Mouse (Mus musculus) lung, postnatal 25 days (tissue): Measurements from ENCODE around the gene Edn2.
A peak's percentile ranks its signal among the peaks of the same experiment; 100 is the strongest.

Source experiments
- DNase-seq: peaks from one replicate; pipeline ENCODE4 v3.0.0; 2022; ENCODE audit warnings: low spot score

Gene Edn2

DNA sequence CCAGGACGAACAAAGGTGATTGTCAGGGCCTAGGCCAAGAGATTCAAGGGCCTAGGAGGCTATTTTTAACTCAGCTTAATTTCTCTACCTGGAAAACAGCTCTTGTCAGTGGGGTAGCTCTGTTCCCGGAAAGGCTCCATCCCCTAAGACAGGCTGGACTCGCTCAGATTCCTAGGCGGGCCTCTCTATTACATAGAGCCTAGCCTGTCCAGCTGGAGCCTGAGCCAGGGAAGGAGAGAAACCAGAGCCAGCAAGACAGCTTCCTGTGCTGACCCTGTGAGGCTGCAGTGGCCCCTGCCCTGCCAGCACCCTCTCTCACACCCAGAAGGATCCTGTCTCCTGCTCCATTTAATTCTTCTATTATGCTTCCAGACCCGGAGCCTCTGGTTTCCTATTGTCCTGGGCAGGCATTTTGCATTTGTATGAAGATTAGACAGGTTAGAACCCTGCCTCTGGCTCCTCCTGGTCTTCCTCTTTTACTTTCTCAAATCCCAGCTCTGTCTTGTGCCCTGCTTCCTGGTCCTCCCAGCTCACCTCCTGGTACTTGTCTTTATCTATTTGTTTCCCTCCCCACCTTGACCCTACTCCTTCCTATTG lies 2.2 kb upstream of the Edn2 start:
- no peak for DNase-seq

DNA sequence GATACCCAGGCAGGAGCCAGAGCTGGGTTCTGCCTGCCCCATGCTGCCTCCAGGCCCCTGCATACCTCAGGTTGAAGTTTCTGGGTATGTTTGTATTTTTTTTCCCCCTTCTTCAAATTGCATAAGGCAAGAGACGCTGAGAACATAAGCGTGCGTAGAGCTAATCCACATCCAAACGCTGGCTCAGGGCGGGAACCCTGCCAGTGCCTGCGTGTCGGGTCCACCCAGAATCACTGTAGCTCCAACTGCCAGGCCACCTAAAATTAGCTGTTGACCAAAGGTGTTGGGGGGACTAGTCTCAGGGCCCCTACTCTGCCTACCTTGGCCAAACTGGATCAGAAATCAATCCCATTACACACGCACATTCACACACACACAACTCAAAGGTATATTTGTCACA lies 1.6 kb downstream of the Edn2 start:
- no peak for DNase-seq

DNA sequence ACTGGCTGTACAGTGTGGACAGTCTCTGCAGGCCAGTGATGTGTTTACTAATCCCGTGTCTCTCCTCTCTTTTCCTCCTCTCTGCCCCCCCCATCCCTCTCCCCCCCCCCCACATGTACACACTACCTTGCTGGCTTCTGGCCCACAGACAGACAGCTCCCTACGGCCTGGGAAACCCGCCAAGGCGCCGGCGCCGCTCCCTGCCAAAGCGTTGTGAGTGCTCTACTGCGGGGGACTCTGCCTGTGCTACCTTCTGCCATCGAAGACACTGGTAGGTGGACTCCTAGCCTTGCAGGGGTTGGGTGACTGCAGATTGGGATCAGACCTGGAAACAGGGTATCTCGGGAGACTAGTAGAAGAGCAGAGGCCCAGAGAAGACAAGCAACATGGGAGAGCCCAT lies 2.2 kb downstream of the Edn2 start:
- DNase-seq, result peak; percentile 39

DNA sequence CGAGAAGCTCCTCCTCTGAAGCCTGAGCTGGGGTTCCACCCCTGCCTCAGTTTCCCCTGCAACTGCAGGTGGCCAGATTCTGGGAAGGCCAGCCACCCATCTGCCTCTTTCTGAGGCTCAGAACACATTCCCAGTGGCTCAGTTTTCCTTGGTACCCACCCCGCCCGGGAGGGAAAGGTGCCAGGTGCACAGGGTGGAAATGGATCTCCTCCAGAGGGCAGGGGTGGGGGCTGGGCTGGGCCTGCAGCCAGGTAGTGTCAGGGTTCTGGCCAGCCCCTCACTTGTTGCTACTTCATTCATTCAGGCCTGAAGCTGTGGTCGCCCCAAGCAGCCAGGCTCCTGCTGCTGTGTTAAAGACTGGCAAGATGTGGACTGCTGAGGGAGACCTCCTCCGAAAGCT lies 3.3 kb downstream of the Edn2 start:
- DNase-seq, result no peak

DNA sequence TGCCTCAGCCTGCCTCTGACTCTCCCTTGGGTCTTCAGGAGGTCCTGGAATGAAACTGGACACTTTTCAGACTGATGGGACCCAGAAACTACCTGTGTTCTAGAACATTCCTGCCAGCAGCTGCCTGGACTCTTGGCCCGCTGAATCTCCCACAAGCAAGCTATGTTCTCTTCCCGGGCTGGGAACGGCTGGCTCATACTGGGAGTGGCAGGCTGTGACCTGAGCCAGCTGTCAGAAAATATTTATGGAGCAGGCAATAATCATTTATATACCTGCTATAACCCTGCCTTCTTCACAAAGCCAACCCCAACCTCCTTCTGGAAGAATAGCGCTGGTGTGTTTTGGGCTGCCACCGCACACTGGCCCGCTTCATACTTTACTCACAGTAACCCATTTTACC lies 6.8 kb downstream of the Edn2 start:
- DNase-seq, result no peak

DNA sequence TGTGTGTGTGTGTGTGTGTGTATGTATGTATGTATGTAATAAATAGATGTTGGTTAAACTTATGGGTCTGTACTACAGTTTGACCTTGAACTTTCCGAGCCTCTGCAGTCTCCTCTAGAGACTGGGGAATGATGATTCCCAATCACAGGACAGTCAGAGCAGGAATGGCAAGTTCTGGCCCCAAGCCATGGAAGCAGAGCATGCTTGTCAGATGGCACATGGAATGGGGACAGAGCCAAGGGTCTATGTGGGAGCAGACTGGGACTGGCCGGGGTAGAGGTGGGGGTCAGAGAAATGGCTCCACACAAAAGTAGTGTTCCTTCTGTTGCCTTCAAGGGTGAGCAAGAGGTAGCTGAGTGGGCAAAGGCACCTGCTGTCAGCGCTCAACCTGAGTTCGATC lies 7.3 kb downstream of the Edn2 start:
- no peak for DNase-seq

DNA sequence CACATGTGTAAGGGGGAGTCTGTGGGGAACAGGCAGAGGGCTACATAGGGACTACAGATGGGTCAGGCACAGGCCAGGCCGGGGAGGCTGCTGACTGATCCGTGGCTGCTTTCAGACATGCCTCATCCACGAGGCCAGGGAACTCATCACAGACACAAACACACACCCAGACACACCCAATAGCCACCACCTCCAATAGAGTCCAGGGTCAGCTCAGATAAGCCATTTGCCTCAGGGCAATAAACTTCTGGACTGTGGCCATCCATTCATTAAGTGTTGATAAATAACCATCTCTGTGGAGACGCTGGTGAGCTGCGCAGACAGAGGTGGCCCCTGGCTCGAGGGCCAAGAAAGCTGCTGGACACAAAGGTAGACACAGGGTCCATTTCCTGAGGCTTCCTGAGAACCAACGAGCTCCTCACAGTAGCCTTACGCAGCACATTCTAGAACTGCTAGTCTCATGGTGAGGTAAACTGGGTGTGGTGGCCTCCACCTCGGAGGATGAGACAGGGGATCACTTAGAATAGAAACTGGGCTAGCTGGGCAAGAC lies 9.5 kb downstream of the Edn2 start:
- DNase-seq, result no peak

DNA sequence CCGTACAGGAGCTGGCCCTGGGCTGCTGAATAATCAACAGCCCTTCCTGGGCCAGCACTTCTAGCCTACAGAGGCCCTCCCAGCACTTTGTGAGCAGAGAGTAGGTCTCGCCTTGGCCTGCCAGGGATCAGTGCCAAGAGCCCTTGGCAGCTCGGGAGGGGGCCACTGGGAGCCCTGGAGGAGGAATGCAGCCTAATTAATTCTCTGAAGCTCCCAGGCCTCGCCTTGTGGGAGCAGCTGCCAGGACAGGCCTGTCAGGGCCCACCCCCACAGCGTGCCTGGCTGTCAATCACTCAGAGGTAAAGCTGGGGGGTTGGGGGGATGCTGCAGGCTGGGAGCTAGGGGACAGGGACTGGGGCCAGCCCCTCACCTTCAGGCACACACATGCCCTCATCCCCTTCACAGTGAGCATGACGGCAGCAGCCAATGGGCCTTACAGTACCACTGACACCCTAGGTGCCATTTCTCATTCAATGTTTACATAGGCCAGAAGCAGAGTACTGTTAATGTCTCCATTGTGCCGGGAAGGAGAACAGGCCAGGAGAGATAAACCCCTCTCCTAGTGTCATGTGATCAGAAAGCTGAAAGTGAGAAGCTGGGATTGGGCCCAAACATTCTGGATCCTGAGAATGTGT lies 11.2 kb downstream of the Edn2 start:
- DNase-seq, result no peak

DNA sequence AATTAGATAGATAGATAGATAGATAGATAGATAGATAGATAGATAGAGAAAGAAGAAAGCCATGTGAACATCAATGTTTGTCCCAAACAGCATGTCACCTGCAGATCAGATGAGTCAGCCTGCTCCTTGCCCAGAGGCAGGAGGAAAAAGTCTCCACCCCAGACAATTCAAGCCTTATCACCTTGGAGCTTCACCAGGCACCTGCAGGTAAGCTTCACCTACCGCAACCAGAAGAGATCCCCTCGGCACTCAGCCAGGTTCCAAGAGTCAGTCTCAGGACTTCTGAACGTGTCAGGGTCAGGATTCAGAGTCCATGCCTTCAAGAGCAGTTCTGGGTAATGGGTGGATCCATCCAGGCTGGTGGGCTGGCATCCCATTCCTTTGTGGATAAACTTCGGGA lies 18.1 kb downstream of the Edn2 start:
- no peak for DNase-seq

DNA sequence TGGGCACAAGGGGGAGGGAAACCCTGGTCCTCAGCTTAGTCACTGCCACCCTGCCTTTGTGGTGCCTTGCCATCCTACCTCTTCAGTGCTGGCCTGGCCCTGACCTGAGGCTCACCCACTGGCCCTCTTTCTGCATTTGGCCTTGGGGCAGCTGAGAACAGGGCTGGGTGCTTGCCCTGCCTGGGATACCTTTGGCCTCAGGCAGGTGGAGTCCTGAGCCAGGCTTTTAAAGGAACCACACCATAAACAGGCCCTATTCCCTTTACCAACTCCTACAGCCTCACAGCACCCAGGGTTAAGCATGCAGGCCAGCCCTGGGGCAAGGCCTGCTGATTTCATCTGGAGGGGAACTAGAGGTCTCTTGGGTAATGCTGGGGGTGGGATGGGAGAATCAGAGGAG lies 19.5 kb downstream of the Edn2 start:
- no peak for DNase-seq

DNA sequence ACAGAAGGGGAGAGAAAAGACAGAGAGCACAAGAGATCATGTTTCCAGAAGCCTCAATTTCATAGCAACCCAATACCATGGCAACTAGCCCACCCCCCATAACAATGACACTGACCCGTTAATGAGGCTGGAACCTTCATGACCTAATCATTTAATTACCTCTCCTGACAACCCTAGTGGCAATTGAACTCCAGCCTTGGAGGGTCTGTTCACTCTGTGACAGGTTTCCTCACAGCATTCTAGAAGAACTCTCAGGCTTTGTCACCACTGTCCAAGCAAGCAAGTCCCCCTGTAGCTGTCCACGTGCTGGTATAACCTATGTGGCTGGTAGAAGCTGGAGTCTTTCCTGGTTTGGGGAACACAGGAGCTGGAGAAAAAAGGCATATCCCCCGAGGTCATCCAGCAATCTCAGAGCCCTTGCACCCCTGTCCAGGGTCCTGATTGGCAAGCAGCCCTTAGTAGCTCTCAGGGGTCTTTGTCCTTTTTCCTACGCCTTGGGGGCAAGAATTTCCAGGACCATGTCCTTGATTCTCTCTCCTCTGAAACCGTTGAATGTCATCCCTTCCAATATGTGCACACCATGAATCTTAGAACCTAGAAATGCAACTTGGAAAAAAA lies 23.5 kb downstream of the Edn2 start:
- no peak for DNase-seq

DNA sequence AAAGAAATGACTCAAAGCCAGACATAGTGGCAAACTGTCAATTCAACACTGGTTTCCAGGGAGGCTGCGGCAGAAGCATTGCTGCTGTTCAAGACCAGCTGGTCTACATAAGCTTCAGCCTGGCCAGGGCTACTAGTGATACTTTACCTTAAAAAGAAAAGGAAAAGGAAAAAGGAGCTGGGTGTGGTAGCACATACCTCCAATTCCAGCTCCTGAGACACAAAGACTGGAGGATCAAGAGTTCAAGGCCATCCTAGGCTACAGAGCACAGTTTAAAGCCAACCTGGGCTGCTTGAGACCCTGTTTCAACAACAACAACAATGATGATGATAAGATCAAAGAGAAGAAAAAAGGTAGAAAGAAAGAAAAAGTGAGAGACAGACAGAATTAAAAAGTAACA lies 25.4 kb downstream of the Edn2 start:
- DNase-seq, result no peak

DNA sequence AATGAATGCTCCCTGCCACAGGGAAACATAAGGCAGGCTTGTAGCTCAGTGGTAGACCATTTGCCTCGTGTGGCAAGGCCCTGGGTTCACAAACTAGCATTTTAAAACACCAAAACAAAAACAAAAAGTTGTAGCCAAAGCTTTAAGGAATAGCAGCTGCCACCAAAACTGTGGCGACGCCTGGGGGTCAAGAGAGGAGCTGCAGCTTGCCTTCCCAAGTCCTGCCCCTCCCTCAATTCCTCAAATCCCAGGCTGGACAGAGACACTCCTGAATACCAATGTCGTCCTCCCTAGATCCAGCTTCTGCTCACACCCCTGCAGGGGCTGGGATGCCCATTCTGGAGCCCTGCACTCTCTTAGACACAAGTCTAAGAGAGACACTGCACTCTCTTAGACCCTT lies 25.9 kb downstream of the Edn2 start:
- DNase-seq, result no peak

DNA sequence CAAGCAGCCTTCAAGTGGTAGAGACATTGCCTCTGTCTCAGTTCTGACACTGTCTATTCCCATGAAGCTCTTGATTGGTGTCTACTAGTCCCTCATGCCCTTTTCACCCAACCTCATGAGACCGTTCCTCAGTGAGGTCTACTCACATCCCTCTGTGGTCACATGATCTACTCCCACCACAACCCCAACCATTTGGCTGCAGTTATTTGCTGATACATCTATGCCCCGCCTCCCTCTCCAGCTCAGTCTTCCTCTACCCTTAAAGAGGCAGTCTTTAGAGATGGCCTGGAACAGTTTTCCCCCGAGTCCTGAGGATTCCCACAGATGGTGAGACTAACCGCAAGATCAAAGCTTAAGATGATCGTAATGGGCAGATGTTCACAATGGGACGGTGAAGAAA lies 27.2 kb downstream of the Edn2 start:
- no peak for DNase-seq

DNA sequence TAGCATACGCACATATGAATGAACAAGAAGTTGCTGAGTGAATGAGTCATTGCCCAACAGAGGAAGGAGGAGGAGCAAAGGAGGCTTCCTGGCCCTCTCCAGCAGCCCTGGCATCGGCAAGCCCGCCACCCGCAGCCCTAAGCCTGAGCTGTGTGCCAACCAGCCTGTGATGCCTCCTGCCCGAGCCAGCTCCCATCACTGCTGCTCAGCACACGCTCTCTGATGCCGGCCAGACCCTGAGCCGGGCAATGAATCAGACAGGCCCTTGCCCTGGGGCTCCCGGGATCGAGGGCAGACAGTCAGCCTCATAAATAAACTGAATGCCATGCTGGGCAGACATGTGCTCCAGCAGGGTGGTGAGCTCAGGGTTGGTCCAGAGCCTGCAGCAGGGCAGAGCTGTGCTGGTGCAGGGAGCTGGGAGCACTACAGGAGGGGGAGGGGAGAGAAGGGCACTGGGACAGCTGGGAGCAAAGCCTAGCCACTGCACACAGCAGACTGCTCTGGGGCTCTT lies 27.7 kb downstream of the Edn2 start:
- peak; percentile 7 for DNase-seq

DNA sequence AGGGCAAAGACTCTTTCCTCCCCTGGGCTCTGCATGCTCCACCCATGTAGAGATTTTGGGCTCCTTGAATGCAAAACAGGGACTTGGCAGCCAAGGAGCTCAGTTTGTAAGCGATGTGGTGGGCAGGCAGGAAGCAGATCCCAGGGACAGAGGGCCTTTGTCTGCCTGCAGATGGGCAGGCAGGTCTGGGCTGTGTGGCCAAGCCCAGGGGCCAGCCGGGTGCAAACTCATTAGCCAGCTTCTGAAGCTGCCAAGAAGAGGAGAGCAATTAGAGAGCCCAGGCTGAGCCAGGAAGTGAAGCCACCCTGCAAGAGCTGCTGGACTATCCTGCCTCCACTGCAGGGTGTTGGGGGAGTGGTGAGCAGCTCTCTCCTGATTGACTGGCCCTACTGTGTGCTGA lies 28.9 kb downstream of the Edn2 start:
- DNase-seq, result no peak

DNA sequence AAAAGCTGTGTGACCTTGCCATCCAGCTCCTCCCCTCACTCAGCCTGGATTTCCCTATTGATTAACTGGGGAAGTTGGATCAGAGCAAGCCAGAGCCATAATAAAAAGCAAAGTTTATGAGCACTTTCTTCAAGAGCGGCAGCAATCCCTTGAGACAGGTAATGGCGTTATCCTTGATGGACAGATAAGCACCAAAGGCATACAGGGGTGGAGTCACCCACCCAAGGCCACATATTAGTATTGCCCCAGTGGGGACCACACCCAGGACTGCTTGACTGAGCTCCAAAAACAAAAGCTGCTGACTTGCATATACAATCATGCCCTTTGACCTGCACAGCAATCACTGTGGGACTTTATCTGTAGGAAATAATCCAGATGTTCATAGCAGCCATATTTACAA lies 31.0 kb downstream of the Edn2 start:
- DNase-seq, result no peak

DNA sequence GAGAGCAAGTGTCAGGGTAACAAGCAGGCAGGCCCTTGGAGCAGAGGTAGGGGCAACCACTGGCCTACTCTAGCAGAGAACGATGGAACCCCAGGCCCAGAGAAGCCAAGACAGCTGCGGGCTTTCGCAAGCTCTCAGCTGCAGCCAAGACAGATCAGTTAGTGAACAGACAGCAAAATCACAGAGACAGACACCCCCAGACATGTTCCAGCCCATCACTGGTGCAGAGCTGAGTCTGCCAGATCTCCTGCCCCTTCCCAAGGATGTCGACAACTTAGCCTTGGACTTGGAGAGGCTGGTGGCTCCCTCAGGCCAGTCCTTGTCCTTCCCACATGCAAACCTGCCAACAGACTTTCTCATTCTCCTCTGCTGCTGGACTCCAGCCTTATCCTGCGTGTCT lies 33.0 kb downstream of the Edn2 start:
- no peak for DNase-seq

DNA sequence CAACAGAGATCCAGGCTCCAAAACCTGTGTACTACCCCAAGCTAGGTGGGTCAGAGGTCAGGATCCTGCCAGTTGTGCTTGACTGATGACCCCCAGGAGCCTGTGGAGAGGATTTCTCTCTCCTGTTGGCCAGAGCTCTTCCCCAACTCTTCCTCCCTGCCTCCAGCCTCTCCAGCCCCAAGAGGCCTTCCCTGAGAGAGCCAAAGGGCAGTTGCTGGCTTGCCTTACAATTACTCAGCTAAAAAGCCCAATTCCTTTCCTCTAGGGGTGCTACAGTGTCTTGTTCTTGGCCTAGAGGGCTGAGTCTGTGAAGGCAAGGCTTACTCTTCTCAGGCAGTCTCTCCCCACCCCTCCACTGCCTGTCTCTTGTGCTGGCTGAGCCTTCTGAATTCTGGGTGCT lies 34.0 kb downstream of the Edn2 start:
- no peak for DNase-seq

DNA sequence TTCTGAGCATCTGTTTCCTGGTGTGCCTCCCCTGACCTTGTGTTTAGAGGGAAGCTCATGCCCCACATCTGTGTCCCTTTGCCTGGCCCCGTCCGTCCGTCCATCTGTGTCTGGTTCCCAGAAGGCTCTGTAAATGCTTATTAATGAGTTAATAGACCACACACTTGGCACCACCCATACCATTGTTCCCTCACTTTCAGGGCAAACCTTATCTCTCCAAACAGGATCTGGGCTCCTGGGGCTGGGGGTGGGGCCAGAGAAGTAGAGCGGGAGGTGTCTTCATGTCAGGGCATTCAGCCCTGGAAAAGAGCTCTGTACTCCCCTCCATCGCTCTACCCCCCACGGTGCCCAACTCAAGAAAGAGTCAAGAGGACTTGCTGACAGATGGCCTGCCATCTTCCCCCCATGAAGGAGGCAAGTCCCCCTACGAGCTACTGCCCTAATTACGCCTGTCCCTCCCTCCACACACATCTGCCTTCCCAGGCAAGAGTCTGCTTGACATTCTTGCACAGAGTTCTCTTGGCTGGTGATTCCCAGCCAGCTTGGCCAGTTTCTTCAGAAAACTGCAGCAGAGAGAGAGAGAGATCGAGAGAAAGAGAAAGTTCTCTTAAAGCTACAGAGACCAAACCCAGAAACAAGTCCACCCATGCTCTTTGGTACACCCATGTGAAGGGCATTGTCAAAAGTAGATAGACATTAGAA lies 38.3 kb downstream of the Edn2 start:
- DNase-seq, result peak; percentile 51

DNA sequence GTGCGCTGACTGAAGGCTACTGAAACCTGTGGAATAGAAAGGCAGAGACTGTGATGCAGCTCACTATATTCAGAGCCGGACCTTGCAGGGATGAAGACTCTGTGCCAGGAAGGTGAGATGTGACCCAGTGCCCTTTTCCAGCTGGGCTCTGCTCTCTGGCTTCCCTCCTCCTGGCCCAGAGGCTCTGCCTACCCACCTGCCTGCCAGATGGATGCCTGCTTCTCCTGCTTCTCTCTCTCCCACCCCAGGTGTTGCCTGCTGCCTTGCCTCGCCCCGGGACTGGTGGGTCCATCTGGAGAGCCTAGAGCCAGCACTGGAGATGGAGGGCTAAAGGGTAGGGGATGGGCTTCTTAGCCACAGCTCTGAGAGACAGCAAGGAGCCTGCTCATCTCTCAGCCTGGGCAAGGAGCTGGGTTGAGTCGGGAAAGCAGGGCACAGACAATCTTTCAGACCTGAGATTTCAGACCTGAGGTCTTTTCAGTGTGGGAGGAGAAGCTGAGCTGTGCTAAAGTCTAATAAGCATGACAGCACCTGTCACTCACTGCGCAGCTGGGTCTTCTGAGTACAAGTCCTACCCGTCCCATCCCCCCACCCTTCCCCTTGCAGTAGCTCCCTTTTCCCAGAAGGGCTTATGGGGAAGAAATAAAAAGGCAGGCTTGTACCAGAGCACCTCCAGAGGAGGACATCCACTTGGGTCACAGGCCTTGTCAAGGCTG lies 39.7 kb downstream of the Edn2 start:
- no peak for DNase-seq

DNA sequence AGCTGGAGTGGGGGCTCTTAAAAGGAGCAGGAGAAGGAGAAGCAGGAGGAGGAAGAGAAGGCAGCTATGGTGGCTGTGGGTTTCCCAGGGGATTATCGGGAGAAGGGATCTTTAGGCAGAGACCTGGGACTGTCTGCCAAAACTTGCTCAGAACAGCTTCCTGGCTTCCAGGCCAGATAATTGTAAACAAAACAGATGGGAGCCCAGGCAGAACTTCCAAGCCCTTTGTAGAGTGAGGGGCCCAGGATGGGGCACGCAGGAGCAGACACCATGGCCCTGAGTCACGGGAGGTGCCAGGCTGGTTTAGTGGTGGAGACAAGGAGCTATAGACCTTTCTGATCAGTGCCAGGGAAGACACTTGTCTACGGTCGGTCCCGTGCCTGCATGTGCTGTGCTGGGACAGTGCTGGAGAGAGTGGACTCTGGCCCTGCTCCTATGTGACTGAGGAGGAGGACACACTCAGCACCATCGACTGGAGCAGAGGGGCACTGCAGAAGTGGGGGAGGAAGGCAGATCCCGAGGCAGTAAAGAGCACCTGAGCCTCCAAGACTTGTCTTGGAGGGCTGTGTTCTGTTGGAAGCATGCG lies 43.4 kb downstream of the Edn2 start:
- peak; percentile 57 for DNase-seq
